Mouse (Mus musculus) megakaryocyte, embryonic 14.5 days (primary cell): ENCODE measurements at regions not wholly inside any gene's neighbourhood (a gene's known extent, or its start where the extent isn't known, plus 50 kb on each side); places are given as distances from the start of the nearest gene placed in this dataset.

Experiments used
- FLI1 ChIP-seq: IDR thresholded peaks from 2 replicates; pipeline ENCODE4 v1.6.1; 2012; ENCODE audit warnings: low read length, inconsistent platforms, mixed read lengths
- GATA1 ChIP-seq: IDR thresholded peaks from 3 replicates; pipeline ENCODE4 v1.6.1; 2012; ENCODE audit warnings: mixed read lengths, low read length, inconsistent platforms, borderline replicate concordance

GRCm38 (mm10) chr17:84113608-84114278, 74.0 kb downstream of the Zfp36l2 start:
- TF ChIP-seq GATA1, result no peak
- no peak for TF ChIP-seq FLI1
